Mouse (Mus musculus) G1E (cell line): Measurements from ENCODE around the gene Usp30.

ENCODE experiments used
- CTCF ChIP-seq: IDR thresholded peaks from 2 replicates; pipeline ENCODE4 v1.5.1; 2012; ENCODE audit warnings: low read depth, low read length, inconsistent platforms, mixed read lengths
- GATA1 ChIP-seq: IDR thresholded peaks from 2 replicates; pipeline ENCODE4 v1.6.1; 2012; ENCODE audit warnings: borderline replicate concordance, low read length, inconsistent platforms, mixed read lengths

DNA sequence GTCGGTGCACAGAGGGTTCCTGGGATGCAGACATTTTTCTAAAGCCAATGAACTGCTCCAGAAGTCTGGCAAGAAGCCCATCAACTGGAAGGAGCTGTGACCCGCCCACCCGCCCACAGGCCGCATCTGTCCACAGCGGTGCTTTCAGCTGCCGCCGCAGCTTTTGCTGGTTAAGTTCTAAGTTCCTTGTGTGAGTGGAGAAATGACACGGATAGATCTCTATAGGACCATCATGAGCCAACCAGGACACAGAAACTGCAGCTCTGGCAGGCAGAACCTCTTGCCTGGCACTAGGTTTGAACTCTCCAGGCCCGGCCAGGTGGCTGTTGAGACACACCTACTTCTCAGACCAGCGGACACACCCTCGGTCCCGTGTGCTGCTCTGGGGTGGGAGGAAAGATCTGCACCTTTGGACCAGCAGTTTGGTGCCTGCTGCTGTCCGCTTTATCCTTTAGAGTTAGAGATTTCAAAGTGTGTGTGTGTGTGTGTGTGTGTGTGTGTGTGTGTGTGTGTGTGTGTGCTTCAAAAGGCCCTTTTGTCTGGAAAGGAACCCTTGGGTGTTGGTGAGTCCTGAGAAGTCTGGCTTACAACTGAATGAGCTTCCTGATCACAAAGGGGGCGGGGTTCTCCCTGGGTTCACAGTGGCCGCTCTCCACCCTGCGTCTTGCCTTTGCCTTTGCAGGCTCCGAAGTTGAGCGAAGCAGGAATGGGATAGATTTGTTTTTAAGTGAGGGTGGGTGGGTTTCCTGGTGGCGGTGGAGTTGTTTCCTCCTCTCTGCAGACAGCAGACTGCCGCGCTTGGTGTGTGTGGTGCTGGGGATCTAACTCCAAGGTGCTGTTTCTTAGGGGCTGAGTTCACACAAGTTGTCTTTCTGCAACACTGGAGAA lies 73.3 kb downstream of the Usp30 start:
- TF ChIP-seq CTCF = no peak
- no peak for TF ChIP-seq GATA1
